Mouse (Mus musculus) cerebellum, adult 8-10 months (tissue): Measurements from ENCODE around the gene Olfr1016.

Experiments used
- DNase-seq: peaks from one replicate; pipeline ENCODE4 v3.0.0; 2022

Gene Olfr1016

GRCm38 (mm10) chr2:85802444-85802843 is at the start of gene Olfr1016:
Gene Olfr1016 (minus strand): TSS chr2:85802544.
- no peak for DNase-seq

DNA sequence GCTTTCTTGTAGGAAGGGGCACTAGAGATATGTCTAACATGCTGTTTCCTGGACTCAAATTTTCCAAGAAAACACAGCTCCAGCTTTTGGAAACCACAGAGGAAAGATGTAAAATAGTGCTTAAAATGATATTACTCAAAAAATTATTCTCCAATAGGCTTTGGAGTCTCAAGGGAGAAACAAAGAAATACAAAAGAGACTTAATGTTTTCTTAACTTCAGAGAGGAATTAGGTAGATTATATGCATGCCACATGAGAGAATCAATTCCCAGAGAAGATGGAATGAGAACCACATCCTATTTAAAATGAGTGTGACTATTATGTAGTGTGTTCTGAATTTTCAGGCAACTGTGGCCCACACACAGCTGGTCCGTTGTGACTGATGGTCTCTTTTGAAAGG is 44.4 kb upstream of the Olfr1016 start, which contains the start of gene Olfr1020:
Gene Olfr1020 (plus strand): TSS at position 301 of the 400 bp plus-strand sequence.
- no peak for DNase-seq

DNA sequence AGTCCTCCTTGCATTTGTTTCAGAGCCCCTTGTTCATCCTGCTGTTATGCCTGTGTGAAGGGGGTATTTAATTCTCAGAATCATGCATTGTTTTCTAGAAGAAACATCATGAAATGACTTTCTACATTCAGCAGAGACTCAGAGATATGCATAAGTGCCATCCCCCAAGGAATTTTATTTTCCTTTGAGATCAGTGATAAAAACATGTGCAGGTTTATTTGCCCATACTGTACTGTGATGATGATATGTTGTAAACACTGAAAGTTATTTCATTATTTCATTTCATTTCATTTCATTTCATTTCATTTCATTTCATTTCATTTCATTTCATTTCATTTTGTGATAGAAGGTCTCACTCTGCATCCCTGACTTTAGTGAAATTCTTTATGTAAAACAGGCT is 43.0 kb upstream of the Olfr1016 start, which contains the start of gene Olfr1019:
Gene Olfr1019 (minus strand): TSS at position 101 of the 400 bp plus-strand sequence.
- DNase-seq = no peak

DNA sequence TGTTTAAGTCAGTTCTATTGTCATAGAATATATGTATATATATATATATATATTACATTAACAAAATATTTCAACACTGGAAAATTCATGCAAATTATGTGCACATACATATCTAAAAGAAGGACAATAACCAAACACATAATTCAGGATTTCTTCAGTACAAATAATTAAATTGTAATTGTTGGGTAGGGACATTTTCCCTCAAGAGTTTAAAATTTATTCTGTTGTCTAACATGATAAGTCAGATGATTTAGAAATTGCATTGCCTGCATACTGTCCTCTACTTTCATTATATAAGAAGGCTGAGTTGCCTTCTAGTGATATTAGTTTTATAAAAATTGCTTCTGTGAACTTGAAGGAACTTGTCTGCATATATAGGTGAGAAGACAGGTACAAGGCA is 15.8 kb upstream of the Olfr1016 start, which contains the start of gene Olfr1018:
Gene Olfr1018 (plus strand): TSS at position 301 of the 400 bp plus-strand sequence.
- DNase-seq = no peak

- DNase-seq = no peak
These were observed 2.2 kb upstream of the Olfr1016 start for GRCm38 (mm10) chr2:85804501-85804900.

GRCm38 (mm10) chr2:85792331-85792730 is 10.0 kb downstream of the Olfr1016 start:
- DNase-seq = no peak

GRCm38 (mm10) chr2:85781717-85782116 is 20.6 kb downstream of the Olfr1016 start, which contains the start of gene Olfr1015:
Gene Olfr1015 (plus strand): TSS chr2:85782017.
- no peak for DNase-seq

- no peak for DNase-seq
These were observed 29.9 kb downstream of the Olfr1016 start, which contains the start of gene Olfr1014 for GRCm38 (mm10) chr2:85772413-85772812. Gene Olfr1014 (plus strand): TSS chr2:85772713.

- DNase-seq = no peak
These were observed 35.5 kb downstream of the Olfr1016 start, which contains the start of gene Olfr1013 for GRCm38 (mm10) chr2:85766798-85767197. Gene Olfr1013 (plus strand): TSS chr2:85767098.

GRCm38 (mm10) chr2:85762666-85763065 is 39.7 kb downstream of the Olfr1016 start, which contains the start of gene Olfr1012:
Gene Olfr1012 (minus strand): TSS chr2:85762766.
- no peak for DNase-seq

DNA sequence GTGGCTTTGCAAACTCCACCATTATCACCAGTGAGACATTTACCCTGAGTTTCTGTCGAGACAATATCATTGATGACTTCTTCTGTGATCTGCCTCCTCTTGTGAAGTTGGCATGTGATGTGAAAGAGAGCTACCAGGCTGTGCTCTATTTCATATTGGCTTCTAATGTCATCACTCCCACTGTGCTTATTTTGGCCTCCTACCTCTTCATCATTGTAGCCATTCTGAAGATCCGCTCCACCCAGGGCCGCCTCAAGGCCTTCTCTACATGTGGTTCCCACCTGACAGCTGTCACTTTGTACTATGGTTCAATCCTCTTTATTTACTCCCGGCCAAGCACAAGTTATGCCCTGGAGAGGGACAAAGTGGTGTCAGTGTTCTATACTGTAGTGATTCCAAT is 48.5 kb downstream of the Olfr1016 start:
- no peak for DNase-seq
